Mouse (Mus musculus) forebrain, embryonic 10.5 days (tissue): ENCODE data around the gene Calhm1. TPM values are rescaled to one million over a fixed set of nuclear protein-coding genes. Genes with fewer than 3 reads are reported as not detected.
"Not testable (repeated sequence)": the region's sequence is repeated elsewhere in the genome, so short reads cannot be mapped to it uniquely, and the experiment has no call there.

ENCODE experiments used
- DNase-seq: peaks from one replicate; pipeline ENCODE4 v3.0.0-alpha.2; 2017; ENCODE audit warnings: low spot score; ENCODE audit errors: extremely low spot score
- H3K27ac ChIP-seq: fragments of 300-500 bp; sonication (generic); 2 replicates; pipeline ENCODE4 v1.5.1; 2016; ENCODE audit warnings: mild to moderate bottlenecking
- H3K27me3 ChIP-seq: fragments of 300-500 bp; sonication (generic); 2 replicates; pipeline ENCODE4 v1.6.1; 2016; ENCODE audit warnings: mild to moderate bottlenecking; ENCODE audit not compliant: poor library complexity, severe bottlenecking
- H3K36me3 ChIP-seq: fragments of 300-500 bp; sonication (generic); replicated peaks from 2 replicates; pipeline ENCODE4 v1.6.1; 2016; ENCODE audit warnings: mild to moderate bottlenecking, moderate library complexity
- H3K4me1 ChIP-seq: fragments of 300-500 bp; sonication (generic); 2 replicates; pipeline ENCODE4 v1.6.1; 2016
- H3K4me3 ChIP-seq: fragments of 300-500 bp; sonication (generic); 2 replicates; pipeline ENCODE4 v1.5.1; 2016; ENCODE audit warnings: mild to moderate bottlenecking, moderate library complexity
- H3K9me3 ChIP-seq: fragments of 300-500 bp; sonication (generic); 2 replicates; pipeline ENCODE4 v1.6.1; 2016; ENCODE audit warnings: mild to moderate bottlenecking, moderate library complexity
- WGBS: fragments of 180-500 bp; shearing (Covaris S2); methylation state at CpG from one replicate; pipeline ENCODE4 v1.1.7; 2016; 5-methylcytosine and 5-hydroxymethylcytosine counted together
- polyA plus RNA-seq: library from polyadenylated mRNA; unstranded; fragments of >200 nt; fragmentation: Nextera tagmentation; extraction: Ambion mirVana; gene quantifications from 2 replicates; pipeline ENCODE4 v1.2.1, GENCODE M21; 2016

Calhm1 gene
- polyA plus RNA-seq, 1 experiment from 2014 or later = not detected

GRCm38 (mm10) chr19:47148267-47148847, 4.3 kb upstream of the Calhm1 start:
- WGBS = 86% methylated on average over 5 of the region's 5 CpGs
- Histone ChIP-seq H3K36me3 (no peaks in the 10 kb centered on the region), H3K9me3 (no peaks in the 10 kb centered on the region), H3K4me3 (no peak overlapping the region), H3K4me1 (peaks cover 6% of the 10 kb centered on the region), H3K27me3 (peaks cover 34% of the 10 kb centered on the region), H3K27ac (no peak overlapping the region)
- DNase-seq = no peak

GRCm38 (mm10) chr19:47142438-47142837, 1.6 kb downstream of the Calhm1 start:
- peaks cover 14% of the 10 kb centered on the region for H3K4me1 ChIP-seq
- 83% methylated on average over 6 of the region's 6 CpGs for WGBS
- no peak for DNase-seq
- H3K9me3 ChIP-seq = no peaks in the 10 kb centered on the region
- no peak overlapping the region for H3K4me3 ChIP-seq
- peaks cover 30% of the 10 kb centered on the region for H3K27me3 ChIP-seq
- no peaks in the 10 kb centered on the region for H3K36me3 ChIP-seq
- no peak overlapping the region for H3K27ac ChIP-seq

GRCm38 (mm10) chr19:47139611-47140010, 4.4 kb downstream of the Calhm1 start:
- H3K36me3 ChIP-seq, H3K27ac ChIP-seq: not testable (repeated sequence)
- 46% methylated on average over 7 of the region's 7 CpGs for WGBS

GRCm38 (mm10) chr19:47137771-47138421, 6.2 kb downstream of the Calhm1 start, which contains the start of gene Calhm2:
Gene Calhm2 (minus strand): TSS chr19:47138294.
- 8% methylated on average over 28 of the region's 28 CpGs for WGBS
- peaks cover 33% of the 10 kb centered on the region for H3K27me3 ChIP-seq
- peak within 1 kb of the TSS; percentile 79 for H3K27ac ChIP-seq
- no peaks in the 10 kb centered on the region for H3K9me3 ChIP-seq
- peak within 1 kb of the TSS; percentile 42 for H3K4me3 ChIP-seq
- H3K36me3 ChIP-seq = peaks cover 6% of the 10 kb centered on the region
- H3K4me1 ChIP-seq = peaks cover 24% of the 10 kb centered on the region
- peak; percentile 27 for DNase-seq

More at GRCm38 (mm10) chr19:47139611-47140010, 4.4 kb downstream of the Calhm1 start:
- H3K4me3 ChIP-seq, H3K9me3 ChIP-seq, DNase-seq: not testable (repeated sequence)
- H3K27me3 ChIP-seq = peaks cover 33% of the 10 kb centered on the region
- H3K4me1 ChIP-seq = peaks cover 24% of the 10 kb centered on the region

- Histone ChIP-seq H3K4me3 (peak overlapping the region; percentile 42), H3K27me3 (peaks cover 33% of the 10 kb centered on the region), H3K4me1 (peaks cover 24% of the 10 kb centered on the region), H3K9me3 (no peaks in the 10 kb centered on the region), H3K27ac (peak overlapping the region; percentile 79), H3K36me3 (peaks cover 14% of the 10 kb centered on the region)
- DNase-seq = no peak
- 68% methylated on average over 6 of the region's 6 CpGs for WGBS
Measured at GRCm38 (mm10) chr19:47137051-47137581, 6.9 kb downstream of the Calhm1 start.

GRCm38 (mm10) chr19:47136170-47136569, 7.9 kb downstream of the Calhm1 start:
- DNase-seq = no peak
- WGBS = 90% methylated on average over 5 of the region's 5 CpGs
- H3K9me3 ChIP-seq = no peaks in the 10 kb centered on the region
- H3K4me1 ChIP-seq = peaks cover 24% of the 10 kb centered on the region
- peaks cover 31% of the 10 kb centered on the region for H3K27me3 ChIP-seq
- peaks cover 24% of the 10 kb centered on the region for H3K36me3 ChIP-seq
- no peak overlapping the region for H3K27ac ChIP-seq
- H3K4me3 ChIP-seq = no peak overlapping the region

GRCm38 (mm10) chr19:47135568-47135967, 8.5 kb downstream of the Calhm1 start:
- H3K27me3 ChIP-seq = peaks cover 27% of the 10 kb centered on the region
- no peaks in the 10 kb centered on the region for H3K9me3 ChIP-seq
- H3K36me3 ChIP-seq = peaks cover 30% of the 10 kb centered on the region
- 87% methylated on average over 17 of the region's 17 CpGs for WGBS
- H3K4me1 ChIP-seq = peaks cover 24% of the 10 kb centered on the region
- H3K4me3 ChIP-seq = no peak overlapping the region
- DNase-seq = no peak
- no peak overlapping the region for H3K27ac ChIP-seq

- Histone ChIP-seq H3K9me3 (no peaks in the 10 kb centered on the region), H3K4me3 (no peak overlapping the region), H3K27me3 (peaks cover 9% of the 10 kb centered on the region), H3K4me1 (peaks cover 17% of the 10 kb centered on the region), H3K27ac (no peak overlapping the region), H3K36me3 (peaks cover 54% of the 10 kb centered on the region)
- no peak for DNase-seq
- 90% methylated on average over 7 of the region's 7 CpGs for WGBS
Measured at GRCm38 (mm10) chr19:47133161-47133560, 10.9 kb downstream of the Calhm1 start.

- Histone ChIP-seq H3K4me3 (no peak overlapping the region), H3K9me3 (no peaks in the 10 kb centered on the region), H3K27ac (no peak overlapping the region), H3K4me1 (no peaks in the 10 kb centered on the region), H3K36me3 (peaks cover 79% of the 10 kb centered on the region), H3K27me3 (no peaks in the 10 kb centered on the region)
- whole genome bisulfite sequencing = 96% methylated on average over 15 of the region's 15 CpGs
- DNase-seq = no peak
Measured at GRCm38 (mm10) chr19:47130551-47131125, 13.4 kb downstream of the Calhm1 start.

- H3K27me3 ChIP-seq = no peaks in the 10 kb centered on the region
- no peak overlapping the region for H3K27ac ChIP-seq
- H3K4me3 ChIP-seq = no peak overlapping the region
- no peaks in the 10 kb centered on the region for H3K9me3 ChIP-seq
- WGBS = 95% methylated on average over 11 of the region's 11 CpGs
- no peaks in the 10 kb centered on the region for H3K4me1 ChIP-seq
- DNase-seq = no peak
- peaks cover 97% of the 10 kb centered on the region for H3K36me3 ChIP-seq
Measured at GRCm38 (mm10) chr19:47128835-47129234, 15.2 kb downstream of the Calhm1 start.

GRCm38 (mm10) chr19:47128164-47128563, 15.9 kb downstream of the Calhm1 start:
- 95% methylated on average over 10 of the region's 10 CpGs for WGBS
- Histone ChIP-seq H3K27ac (no peak overlapping the region), H3K4me3 (no peak overlapping the region), H3K27me3 (no peaks in the 10 kb centered on the region), H3K36me3 (peaks cover 98% of the 10 kb centered on the region), H3K9me3 (no peaks in the 10 kb centered on the region), H3K4me1 (no peaks in the 10 kb centered on the region)
- no peak for DNase-seq

- H3K4me1 ChIP-seq = no peaks in the 10 kb centered on the region
- DNase-seq = no peak
- no peak overlapping the region for H3K4me3 ChIP-seq
- 24% methylated on average over 2 of the region's 2 CpGs for WGBS
- no peaks in the 10 kb centered on the region for H3K27me3 ChIP-seq
- H3K36me3 ChIP-seq = peaks cover 93% of the 10 kb centered on the region
- no peak overlapping the region for H3K27ac ChIP-seq
- no peaks in the 10 kb centered on the region for H3K9me3 ChIP-seq
Measured at GRCm38 (mm10) chr19:47122802-47123201, 21.3 kb downstream of the Calhm1 start.

GRCm38 (mm10) chr19:47121054-47121453, 23.0 kb downstream of the Calhm1 start:
- Histone ChIP-seq H3K4me1 (no peaks in the 10 kb centered on the region), H3K9me3 (no peaks in the 10 kb centered on the region), H3K36me3 (peaks cover 93% of the 10 kb centered on the region), H3K4me3 (no peak overlapping the region), H3K27me3 (no peaks in the 10 kb centered on the region), H3K27ac (no peak overlapping the region)
- no peak for DNase-seq
- 48% methylated on average over 4 of the region's 4 CpGs for WGBS
